Mouse (Mus musculus) lung, embryonic 15.5 days (tissue): Measurements from ENCODE around the gene Chdh. TPM values are rescaled to one million over a fixed set of nuclear protein-coding genes. Genes with fewer than 3 reads are reported as not detected.

ENCODE experiments used
- ATAC-seq: fragments of 200-750 bp; cut with Nextera tagmentation; 2 replicates; pipeline ENCODE4 v1.8.0; 2017; ENCODE audit warnings: moderate number of reproducible peaks, borderline replicate concordance; ENCODE audit not compliant: low FRiP score, low TSS enrichment; ENCODE audit errors: extremely low read depth
- H3K27ac ChIP-seq: fragments of 300-500 bp; sonication (generic); 2 replicates; pipeline ENCODE4 v1.5.1; 2015; ENCODE audit warnings: moderate library complexity, mild to moderate bottlenecking, inconsistent platforms
- H3K27me3 ChIP-seq: fragments of 300-500 bp; sonication (generic); 2 replicates; pipeline ENCODE4 v1.6.1; 2015; ENCODE audit warnings: inconsistent platforms
- H3K36me3 ChIP-seq: fragments of 300-500 bp; sonication (generic); 2 replicates; pipeline ENCODE4 v1.6.1; 2015; ENCODE audit warnings: inconsistent platforms
- H3K4me1 ChIP-seq: fragments of 300-500 bp; sonication (generic); 2 replicates; pipeline ENCODE4 v1.6.1; 2015; ENCODE audit warnings: inconsistent platforms
- H3K4me2 ChIP-seq: fragments of 300-500 bp; sonication (generic); 2 replicates; pipeline ENCODE4 v1.6.1; 2015; ENCODE audit warnings: inconsistent platforms, mild to moderate bottlenecking, moderate library complexity
- H3K4me3 ChIP-seq: fragments of 300-500 bp; sonication (generic); 2 replicates; pipeline ENCODE4 v1.5.1; 2015; ENCODE audit warnings: mild to moderate bottlenecking, inconsistent platforms
- H3K9ac ChIP-seq: fragments of 300-500 bp; sonication (generic); 2 replicates; pipeline ENCODE4 v1.6.1; 2015; ENCODE audit warnings: inconsistent platforms
- H3K9me3 ChIP-seq: fragments of 300-500 bp; sonication (generic); 2 replicates; pipeline ENCODE4 v1.6.1; 2016; ENCODE audit warnings: inconsistent platforms
- WGBS: fragments of 180-500 bp; shearing (Covaris S2); methylation state at CpG from one replicate; pipeline ENCODE4 v1.1.7; 2015; 5-methylcytosine and 5-hydroxymethylcytosine counted together
- polyA plus RNA-seq: library from polyadenylated mRNA; unstranded; fragments of >200 nt; fragmentation: Nextera tagmentation; extraction: Ambion mirVana; gene quantifications from 2 replicates; pipeline ENCODE4 v1.2.1, GENCODE M21; 2015

Gene Chdh
- polyA plus RNA-seq, 1 experiment from 2014 or later: 1.6 TPM

GRCm38 (mm10) chr14:30041836-30042235 is 33.0 kb downstream of the Chdh start:
- 86% methylated on average over 9 of the region's 9 CpGs for WGBS
- no peak for ATAC-seq
- no peak overlapping the region for H3K4me3 ChIP-seq

GRCm38 (mm10) chr14:30043356-30043940 is 34.6 kb downstream of the Chdh start:
- no peak for ATAC-seq
- Histone ChIP-seq H3K9ac (no peak overlapping the region), H3K27me3 (no peaks in the 10 kb centered on the region), H3K4me1 (peaks cover 7% of the 10 kb centered on the region; the same call in 1 of the 2 replicates), H3K4me3 (no peak overlapping the region), H3K9me3 (no peaks in the 10 kb centered on the region), H3K27ac (no peak overlapping the region), H3K4me2 (no peak overlapping the region), H3K36me3 (no peaks in the 10 kb centered on the region; the same call in 1 of the 2 replicates)
- WGBS: 66% methylated on average over 7 of the region's 7 CpGs

More at GRCm38 (mm10) chr14:30041836-30042235, 33.0 kb downstream of the Chdh start:
- Histone ChIP-seq H3K36me3 (no peaks in the 10 kb centered on the region; the same call in 1 of the 2 replicates), H3K27ac (no peak overlapping the region), H3K27me3 (no peaks in the 10 kb centered on the region), H3K9ac (no peak overlapping the region), H3K4me1 (peaks cover 7% of the 10 kb centered on the region; the same call in 1 of the 2 replicates), H3K9me3 (no peaks in the 10 kb centered on the region), H3K4me2 (no peak overlapping the region)

- Histone ChIP-seq H3K4me1 (no peaks in the 10 kb centered on the region), H3K27ac (no peak overlapping the region), H3K4me3 (no peak overlapping the region), H3K9me3 (no peaks in the 10 kb centered on the region), H3K4me2 (no peak overlapping the region), H3K27me3 (no peaks in the 10 kb centered on the region), H3K36me3 (no peaks in the 10 kb centered on the region; the same call in 1 of the 2 replicates), H3K9ac (no peak overlapping the region)
- 66% methylated on average over 10 of the region's 10 CpGs for WGBS
- ATAC-seq: no peak
Observed at GRCm38 (mm10) chr14:30045239-30045638, 36.4 kb downstream of the Chdh start.

GRCm38 (mm10) chr14:30045704-30046220 is 36.9 kb downstream of the Chdh start:
- H3K4me2 ChIP-seq: no peak overlapping the region
- no peak overlapping the region for H3K4me3 ChIP-seq
- no peaks in the 10 kb centered on the region for H3K27me3 ChIP-seq
- whole genome bisulfite sequencing: 79% methylated on average over 8 of the region's 8 CpGs
- no peaks in the 10 kb centered on the region for H3K4me1 ChIP-seq
- no peak for ATAC-seq
- H3K36me3 ChIP-seq: no peaks in the 10 kb centered on the region; the same call in 1 of the 2 replicates
- no peak overlapping the region for H3K27ac ChIP-seq
- no peaks in the 10 kb centered on the region for H3K9me3 ChIP-seq
- no peak overlapping the region for H3K9ac ChIP-seq

GRCm38 (mm10) chr14:30046976-30047375 is 38.2 kb downstream of the Chdh start:
- H3K27ac ChIP-seq: no peak overlapping the region
- H3K4me3 ChIP-seq: no peak overlapping the region
- ATAC-seq: no peak
- no peaks in the 10 kb centered on the region for H3K4me1 ChIP-seq
- no peak overlapping the region for H3K9ac ChIP-seq
- H3K27me3 ChIP-seq: no peaks in the 10 kb centered on the region
- no peaks in the 10 kb centered on the region; the same call in 1 of the 2 replicates for H3K36me3 ChIP-seq
- no peaks in the 10 kb centered on the region for H3K9me3 ChIP-seq
- no peak overlapping the region for H3K4me2 ChIP-seq
- 92% methylated on average over 4 of the region's 4 CpGs for WGBS

- no peak overlapping the region for H3K4me3 ChIP-seq
- ATAC-seq: no peak
- H3K4me2 ChIP-seq: no peak overlapping the region
- H3K36me3 ChIP-seq: no peaks in the 10 kb centered on the region; the same call in 1 of the 2 replicates
- no peaks in the 10 kb centered on the region for H3K9me3 ChIP-seq
- no peak overlapping the region for H3K9ac ChIP-seq
- H3K27me3 ChIP-seq: no peaks in the 10 kb centered on the region
- no peaks in the 10 kb centered on the region for H3K4me1 ChIP-seq
- 71% methylated on average over 3 of the region's 3 CpGs for WGBS
- no peak overlapping the region for H3K27ac ChIP-seq
Observed at GRCm38 (mm10) chr14:30048049-30048448, 39.2 kb downstream of the Chdh start.

GRCm38 (mm10) chr14:30050280-30050679 is 41.5 kb downstream of the Chdh start:
- Histone ChIP-seq H3K9me3 (no peaks in the 10 kb centered on the region), H3K4me2 (no peak overlapping the region), H3K27me3 (no peaks in the 10 kb centered on the region), H3K9ac (no peak overlapping the region), H3K27ac (no peak overlapping the region), H3K4me3 (no peak overlapping the region), H3K4me1 (peaks cover 4% of the 10 kb centered on the region; the same call in 1 of the 2 replicates), H3K36me3 (no peaks in the 10 kb centered on the region)
- no peak for ATAC-seq
- WGBS: 82% methylated on average over 8 of the region's 8 CpGs

GRCm38 (mm10) chr14:30054922-30055321 is 46.1 kb downstream of the Chdh start:
- peaks cover 28% of the 10 kb centered on the region for H3K4me1 ChIP-seq
- H3K9me3 ChIP-seq: no peaks in the 10 kb centered on the region
- H3K9ac ChIP-seq: no peak overlapping the region
- no peak overlapping the region for H3K4me3 ChIP-seq
- H3K27ac ChIP-seq: peak overlapping the region; percentile 66; the same call in 1 of the 2 replicates
- no peak for ATAC-seq
- 54% methylated on average over 7 of the region's 7 CpGs for WGBS
- no peaks in the 10 kb centered on the region for H3K36me3 ChIP-seq
- no peaks in the 10 kb centered on the region for H3K27me3 ChIP-seq
- H3K4me2 ChIP-seq: no peak overlapping the region

- Histone ChIP-seq H3K9ac (no peak overlapping the region), H3K9me3 (no peaks in the 10 kb centered on the region), H3K4me2 (peak overlapping the region; percentile 16; the same call in 1 of the 2 replicates), H3K36me3 (no peaks in the 10 kb centered on the region), H3K4me3 (no peak overlapping the region), H3K27ac (peak overlapping the region; percentile 82), H3K4me1 (peaks cover 28% of the 10 kb centered on the region), H3K27me3 (no peaks in the 10 kb centered on the region)
- peak; percentile 90 for ATAC-seq
- 37% methylated on average over 13 of the region's 13 CpGs for WGBS
Observed at GRCm38 (mm10) chr14:30056031-30056766, 47.4 kb downstream of the Chdh start.

- H3K4me2 ChIP-seq: no peak overlapping the region
- ATAC-seq: no peak
- 76% methylated on average over 2 of the region's 2 CpGs for WGBS
- no peaks in the 10 kb centered on the region for H3K36me3 ChIP-seq
- H3K4me1 ChIP-seq: no peaks in the 10 kb centered on the region
- H3K27ac ChIP-seq: no peak overlapping the region
- H3K4me3 ChIP-seq: no peak overlapping the region
- H3K9me3 ChIP-seq: no peaks in the 10 kb centered on the region
- no peaks in the 10 kb centered on the region for H3K27me3 ChIP-seq
- no peak overlapping the region for H3K9ac ChIP-seq
Observed at GRCm38 (mm10) chr14:30064864-30065263, 56.0 kb downstream of the Chdh start.

- H3K9me3 ChIP-seq: no peaks in the 10 kb centered on the region
- H3K36me3 ChIP-seq: no peaks in the 10 kb centered on the region
- no peak overlapping the region for H3K27ac ChIP-seq
- WGBS: 89% methylated on average over 12 of the region's 12 CpGs
- H3K9ac ChIP-seq: no peak overlapping the region
- no peak for ATAC-seq
- no peak overlapping the region for H3K4me2 ChIP-seq
- H3K4me1 ChIP-seq: no peaks in the 10 kb centered on the region
- H3K27me3 ChIP-seq: no peaks in the 10 kb centered on the region
- H3K4me3 ChIP-seq: no peak overlapping the region
Observed at GRCm38 (mm10) chr14:30066752-30067151, 57.9 kb downstream of the Chdh start.

- H3K36me3 ChIP-seq: peaks cover 4% of the 10 kb centered on the region; the same call in 1 of the 2 replicates
- no peak overlapping the region for H3K4me3 ChIP-seq
- ATAC-seq: no peak
- H3K27ac ChIP-seq: no peak overlapping the region
- WGBS: 80% methylated on average over 3 of the region's 3 CpGs
- H3K4me1 ChIP-seq: no peaks in the 10 kb centered on the region
- H3K9ac ChIP-seq: no peak overlapping the region
- no peaks in the 10 kb centered on the region for H3K27me3 ChIP-seq
- no peak overlapping the region for H3K4me2 ChIP-seq
- H3K9me3 ChIP-seq: no peaks in the 10 kb centered on the region
Observed at GRCm38 (mm10) chr14:30068566-30068965, 59.7 kb downstream of the Chdh start.
